Mouse (Mus musculus): ENCODE results near the gene Hira. TPM values are rescaled to one million over a fixed set of nuclear protein-coding genes. Genes with fewer than 3 reads are reported as not detected.
"Not testable (repeated sequence)": the region's sequence is repeated elsewhere in the genome, so short reads cannot be mapped to it uniquely, and the experiment has no call there.

Hira gene
- total and polyA plus RNA-seq, 3 experiments, result 19.0 to 23.1 (median 20.9) TPM

- peaks cover 2% of the 10 kb centered on the region; the same call in 1 of the 2 replicates for H3K4me1 ChIP-seq (ENCODE audit: control insufficient read depth, insufficient read depth, low read length)
- H3K27me3 ChIP-seq (ENCODE audit: control insufficient read depth, insufficient read depth, low read length), result no peaks in the 10 kb centered on the region
- H3K9ac ChIP-seq (ENCODE audit: low read depth, low read length), result no peak overlapping the region
- H3K79me2 ChIP-seq (replicated peaks; ENCODE audit: control insufficient read depth, insufficient read depth, low read length), result no peaks in the 10 kb centered on the region
- peak overlapping the region; percentile 50 for H3K27ac ChIP-seq
- H3K36me3 ChIP-seq (ENCODE audit: control insufficient read depth, insufficient read depth, low read length), result no peaks in the 10 kb centered on the region
- WGBS, result 39% methylated on average over 1 of the region's 1 CpGs
- intact Hi-C loops (cut with DNase I), result no loop called here
- peak; percentile 36 to 76 for DNase-seq
- TF ChIP-seq EP300 (IDR thresholded peaks at IDR 0.05; ENCODE audit: insufficient read depth, low read depth, low read length) (no peak), POLR2A (IDR thresholded peaks at IDR 0.05; ENCODE audit: insufficient read depth, low read depth, low read length) (no peak), CTCF (IDR thresholded peaks at IDR 0.05) (no peak)
- H3K4me3 ChIP-seq, result no peak overlapping the region
Observed at GRCm38 (mm10) chr16:18860186-18860585, 16.7 kb upstream of the Hira start.

GRCm38 (mm10) chr16:18870495-18870894, 6.3 kb upstream of the Hira start:
- WGBS, result 69% methylated on average over 1 of the region's 1 CpGs
- H3K4me3 ChIP-seq; H3K27ac ChIP-seq; H3K36me3 ChIP-seq (ENCODE audit: control insufficient read depth, insufficient read depth, low read length); H3K4me1 ChIP-seq (ENCODE audit: control insufficient read depth, insufficient read depth, low read length); H3K9ac ChIP-seq (ENCODE audit: low read depth, low read length); DNase-seq; H3K27me3 ChIP-seq (ENCODE audit: control insufficient read depth, insufficient read depth, low read length); H3K79me2 ChIP-seq (replicated peaks; ENCODE audit: control insufficient read depth, insufficient read depth, low read length); intact Hi-C loops (cut with DNase I): not testable (repeated sequence)

- H3K9ac ChIP-seq (ENCODE audit: low read depth, low read length), result peak overlapping the region; percentile 71
- 0 out of 2 replicates have a peak, but pooled peaks cover 2% of the 10 kb centered on the region for H3K4me1 ChIP-seq (ENCODE audit: control insufficient read depth, insufficient read depth, low read length)
- no peaks in the 10 kb centered on the region; the same call in 1 of the 2 replicates for H3K36me3 ChIP-seq (ENCODE audit: control insufficient read depth, insufficient read depth, low read length)
- intact Hi-C loops (cut with DNase I), result loop anchor here (2.0 to 5.0 kb wide), 2 partner anchors 65 to 189 kb away; partner anchors contain the start of genes Cdc45 and Ufd1
- DNase-seq, result no peak
- peak overlapping the region; percentile 96 for H3K4me3 ChIP-seq
- H3K79me2 ChIP-seq (replicated peaks; ENCODE audit: control insufficient read depth, insufficient read depth, low read length), result no peaks in the 10 kb centered on the region; the same call in 1 of the 2 replicates
- H3K27ac ChIP-seq, result peak overlapping the region; percentile 92
- H3K27me3 ChIP-seq (ENCODE audit: control insufficient read depth, insufficient read depth, low read length), result no peaks in the 10 kb centered on the region
- under 1% methylated on average over 17 of the region's 17 CpGs for WGBS
- TF ChIP-seq EP300 (IDR thresholded peaks at IDR 0.05; ENCODE audit: insufficient read depth, low read depth, low read length), result no peak
- TF ChIP-seq POLR2A (IDR thresholded peaks at IDR 0.05; ENCODE audit: insufficient read depth, low read depth, low read length), result no peak
- no peak for TF ChIP-seq CTCF (IDR thresholded peaks at IDR 0.05)
Observed at GRCm38 (mm10) chr16:18876091-18876441, 771 bp upstream of the Hira start.

GRCm38 (mm10) chr16:18877386-18878090, 701 bp downstream of the Hira start:
- under 1% methylated on average over 43 of the region's 43 CpGs for WGBS
- H3K27me3 ChIP-seq (ENCODE audit: control insufficient read depth, insufficient read depth, low read length), result no peaks in the 10 kb centered on the region
- H3K27ac ChIP-seq, result peak overlapping the region; percentile 92
- no peaks in the 10 kb centered on the region; the same call in 1 of the 2 replicates for H3K79me2 ChIP-seq (replicated peaks; ENCODE audit: control insufficient read depth, insufficient read depth, low read length)
- TF ChIP-seq CTCF (IDR thresholded peaks at IDR 0.05), result peak; percentile 49
- TF ChIP-seq EP300 (IDR thresholded peaks at IDR 0.05; ENCODE audit: insufficient read depth, low read depth, low read length), result no peak
- no peak for TF ChIP-seq POLR2A (IDR thresholded peaks at IDR 0.05; ENCODE audit: insufficient read depth, low read depth, low read length)
- peak in 1 of 2 experiments; percentile 46 for DNase-seq
- no peaks in the 10 kb centered on the region; the same call in 1 of the 2 replicates for H3K36me3 ChIP-seq (ENCODE audit: control insufficient read depth, insufficient read depth, low read length)
- peak overlapping the region; percentile 88 for H3K9ac ChIP-seq (ENCODE audit: low read depth, low read length)
- intact Hi-C loops (cut with DNase I), result loop anchor here (2.0 to 5.0 kb wide), 2 partner anchors 67 to 190 kb away; partner anchors contain the start of genes Cdc45 and Ufd1
- H3K4me3 ChIP-seq, result peak overlapping the region; percentile 96
- H3K4me1 ChIP-seq (ENCODE audit: control insufficient read depth, insufficient read depth, low read length), result 0 out of 2 replicates have a peak, but pooled peaks cover 2% of the 10 kb centered on the region

- intact Hi-C loops (cut with DNase I), result loop anchor here (5.0 kb wide), 1 partner anchor 191 kb away; no protein-coding TSS in a partner anchor
- Histone ChIP-seq H3K4me3 (peak overlapping the region; percentile 96), H3K9ac (ENCODE audit: low read depth, low read length) (peak overlapping the region; percentile 88), H3K4me1 (ENCODE audit: control insufficient read depth, insufficient read depth, low read length) (0 out of 2 replicates have a peak, but pooled peaks cover 2% of the 10 kb centered on the region), H3K79me2 (replicated peaks; ENCODE audit: control insufficient read depth, insufficient read depth, low read length) (peaks cover 2% of the 10 kb centered on the region), H3K27ac (no peak overlapping the region; the same call in none of the 2 replicates), H3K36me3 (ENCODE audit: control insufficient read depth, insufficient read depth, low read length) (no peaks in the 10 kb centered on the region; the same call in 1 of the 2 replicates), H3K27me3 (ENCODE audit: control insufficient read depth, insufficient read depth, low read length) (no peaks in the 10 kb centered on the region)
- no peak for TF ChIP-seq EP300 (IDR thresholded peaks at IDR 0.05; ENCODE audit: insufficient read depth, low read depth, low read length)
- no peak for DNase-seq
- 20% methylated on average over 20 of the region's 20 CpGs for WGBS
Observed at GRCm38 (mm10) chr16:18878091-18878720, 1.4 kb downstream of the Hira start.

- no peak for TF ChIP-seq POLR2A (IDR thresholded peaks at IDR 0.05; ENCODE audit: insufficient read depth, low read depth, low read length)
- no peak for TF ChIP-seq EP300 (IDR thresholded peaks at IDR 0.05; ENCODE audit: insufficient read depth, low read depth, low read length)
- no peak for TF ChIP-seq CTCF (IDR thresholded peaks at IDR 0.05)
Observed at GRCm38 (mm10) chr16:18884044-18884443, 7.2 kb downstream of the Hira start.

More at GRCm38 (mm10) chr16:18884044-18884443, 7.2 kb downstream of the Hira start:
- Histone ChIP-seq H3K79me2 (replicated peaks; ENCODE audit: control insufficient read depth, insufficient read depth, low read length) (peaks cover 4% of the 10 kb centered on the region), H3K4me1 (ENCODE audit: control insufficient read depth, insufficient read depth, low read length) (peaks cover 4% of the 10 kb centered on the region), H3K4me3 (no peak overlapping the region), H3K36me3 (ENCODE audit: control insufficient read depth, insufficient read depth, low read length) (no peaks in the 10 kb centered on the region; the same call in 1 of the 2 replicates), H3K27me3 (ENCODE audit: control insufficient read depth, insufficient read depth, low read length) (no peaks in the 10 kb centered on the region), H3K9ac (ENCODE audit: low read depth, low read length) (no peak overlapping the region), H3K27ac (no peak overlapping the region)
- DNase-seq, result no peak
- intact Hi-C loops (cut with DNase I), result no loop called here
